ENCODE assay signal across 8 mouse cellular contexts in the genomic region with DNA sequence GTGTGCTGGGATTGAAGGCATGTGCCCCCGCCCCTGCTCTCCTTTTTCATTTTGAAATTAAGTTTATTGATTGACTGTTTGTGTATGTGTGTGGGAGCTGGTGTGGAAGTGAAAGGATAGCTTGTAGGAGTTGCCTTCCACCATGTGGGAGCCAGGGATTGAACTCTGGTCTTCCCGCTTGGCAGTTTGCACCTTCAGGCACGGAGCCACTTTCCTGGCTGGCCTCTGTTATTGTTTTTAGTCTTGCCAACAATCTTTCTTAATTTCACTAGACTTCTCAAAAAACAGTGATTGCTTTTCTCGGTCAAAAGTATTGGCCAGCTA. TPM values are rescaled to one million over a fixed set of nuclear protein-coding genes. Genes with fewer than 3 reads are reported as not detected.
DNase-seq lines count a peak whose midpoint lies in the region; ATAC-seq lines count a peak whose summit lies in the region.

No protein-coding gene starts in this region.

- no peak for DNase-seq in testis, postnatal 10 days (ENCODE audit: low spot score)
- DNase-seq in Muller cell, postnatal 12 days (ENCODE audit: inconsistent ontology term), result no peak
- no peak for DNase-seq in thymus, postnatal 36 days

- H3K9me3 ChIP-seq in megakaryocyte, embryonic 14.5 days, result no peaks in the 10 kb centered on the region
- H3K9me3 ChIP-seq in limb, embryonic 15.5 days, result no peaks in the 10 kb centered on the region
- H3K9me3 ChIP-seq in stomach, embryonic 14.5 days (ENCODE audit: control insufficient read depth, low read depth, low read length), result no peaks in the 10 kb centered on the region

- H3K9ac ChIP-seq in limb, embryonic 15.5 days, result no peak overlapping the region
- H3K9ac ChIP-seq in stomach, embryonic 14.5 days (replicated peaks; ENCODE audit: low read depth, low read length), result no peak overlapping the region

- peaks cover 26% of the 10 kb centered on the region for H3K4me1 ChIP-seq in megakaryocyte, embryonic 14.5 days
- peaks cover 4% of the 10 kb centered on the region; the same call in 1 of the 2 replicates for H3K4me1 ChIP-seq in limb, embryonic 15.5 days
- no peaks in the 10 kb centered on the region for H3K4me1 ChIP-seq in stomach, embryonic 14.5 days (ENCODE audit: control insufficient read depth, insufficient read depth, low read length)

- H3K27me3 ChIP-seq in megakaryocyte, embryonic 14.5 days (replicated peaks), result no peaks in the 10 kb centered on the region
- H3K27me3 ChIP-seq in limb, embryonic 15.5 days, result no peaks in the 10 kb centered on the region
- no peaks in the 10 kb centered on the region for H3K27me3 ChIP-seq in stomach, embryonic 14.5 days (ENCODE audit: control insufficient read depth, insufficient read depth, low read length)

- no peak for ATAC-seq in megakaryocyte, adult 5-6 weeks (ENCODE audit: poor library complexity, severe bottlenecking)
- peak; percentile 7; the same call in 1 of the 2 replicates for ATAC-seq in granulocyte monocyte progenitor cell, adult 5-6 weeks (replicated peaks; ENCODE audit: poor library complexity, severe bottlenecking)
- no peak for ATAC-seq in limb, embryonic 15.5 days (ENCODE audit: insufficient number of reproducible peaks, low FRiP score, low TSS enrichment, low read depth)
- no peak for ATAC-seq in stomach, embryonic 14.5 days (ENCODE audit: insufficient number of reproducible peaks, insufficient read depth, low FRiP score, low read depth)

- peak overlapping the region; percentile 93 for H3K4me3 ChIP-seq in megakaryocyte, embryonic 14.5 days (replicated peaks)
- peak overlapping the region; percentile 47 for H3K4me3 ChIP-seq in limb, embryonic 15.5 days
- no peak overlapping the region for H3K4me3 ChIP-seq in stomach, embryonic 14.5 days (ENCODE audit: low read depth, low read length)

- H3K27ac ChIP-seq in limb, embryonic 15.5 days, result peak overlapping the region; percentile 88
- no peak overlapping the region for H3K27ac ChIP-seq in stomach, embryonic 14.5 days (ENCODE audit: low read length)

- peak overlapping the region; percentile 57 for H3K4me2 ChIP-seq in limb, embryonic 15.5 days
- peak overlapping the region; percentile 47 for H3K4me2 ChIP-seq in stomach, embryonic 14.5 days (replicated peaks; ENCODE audit: low read depth, low read length)

- H3K36me3 ChIP-seq in megakaryocyte, embryonic 14.5 days (replicated peaks; ENCODE audit: low read length), result peaks cover 2% of the 10 kb centered on the region
- H3K36me3 ChIP-seq in limb, embryonic 15.5 days, result no peaks in the 10 kb centered on the region
- H3K36me3 ChIP-seq in stomach, embryonic 14.5 days (ENCODE audit: control insufficient read depth, insufficient read depth, low read length), result no peaks in the 10 kb centered on the region

- 48% methylated on average over 4 of the region's 4 CpGs for WGBS in limb, embryonic 15.5 days
- 56% methylated on average over 4 of the region's 4 CpGs for WGBS in stomach, embryonic 14.5 days

RNA-seq across cellular contexts. Expression of a gene that starts 35.9 kb away (rescaled TPM):
- 1.8 and 3.0 TPM in 2 replicates for polyA plus RNA-seq in megakaryocyte, embryonic 14.5 days (2012; ENCODE audit: insufficient read depth, low replicate concordance)
- total RNA-seq in megakaryocyte, adult 5-6 weeks (2015), result 40.4 and 52.3 TPM in 2 replicates
- total RNA-seq in megakaryocyte, adult 5-6 weeks (2017), result 50.9 and 62.5 TPM in 2 replicates
- 43.1 and 67.6 TPM in 2 replicates for total RNA-seq in granulocyte monocyte progenitor cell, adult 5-6 weeks (2014; fragmentation: Nextera tagmentation)
- total RNA-seq in granulocyte monocyte progenitor cell, adult 5-6 weeks (2017), result 29.8 and 36.0 TPM in 2 replicates
- 2.9 and 3.3 TPM in 2 replicates for polyA plus RNA-seq in limb, embryonic 15.5 days (2015; fragmentation: Nextera tagmentation; extraction: Ambion mirVana)
- 4.1 and 4.5 TPM in 2 replicates for polyA plus RNA-seq in stomach, embryonic 14.5 days (2014; fragmentation: Nextera tagmentation; extraction: Ambion mirVana)
